Mouse (Mus musculus) testis, adult 2 months (tissue): ENCODE measurements around the gene Tbl1xr1.

ENCODE experiments used
- CTCF ChIP-seq: fragments of 200-500 bp; IDR thresholded peaks from 2 replicates; pipeline ENCODE4 v1.5.1; 2012; ENCODE audit warnings: low read depth, mild to moderate bottlenecking, inconsistent platforms, low read length, moderate library complexity; ENCODE audit not compliant: control insufficient read depth, insufficient read depth, insufficient replicate concordance
- POLR2A ChIP-seq: fragments of 200-500 bp; IDR thresholded peaks from 2 replicates; pipeline ENCODE4 v1.6.1; 2012; ENCODE audit warnings: low read depth, mild to moderate bottlenecking, inconsistent platforms, low read length, moderate library complexity; ENCODE audit not compliant: control insufficient read depth

- no peak for TF ChIP-seq CTCF
- TF ChIP-seq POLR2A, result no peak
These were observed 76.3 kb downstream of the Tbl1xr1 start for GRCm38 (mm10) chr3:22152773-22153172.
